Mouse (Mus musculus) C2C12 (cell line): ENCODE data around the gene Trim29. TPM values are rescaled to one million over a fixed set of nuclear protein-coding genes. Genes with fewer than 3 reads are reported as not detected.

ENCODE experiments used
- H3K27me3 ChIP-seq: one replicate; pipeline ENCODE4 v1.6.1; 2011; ENCODE audit not compliant: control insufficient read depth, insufficient read depth, insufficient read length
- H3K36me3 ChIP-seq: one replicate; pipeline ENCODE4 v1.6.1; 2011; ENCODE audit not compliant: control insufficient read depth, insufficient read depth
- H3K4me3 ChIP-seq: one replicate; pipeline ENCODE4 v1.5.1; 2011; ENCODE audit warnings: mild to moderate bottlenecking, control low read depth; ENCODE audit not compliant: poor library complexity, insufficient read depth, severe bottlenecking
- H3K79me2 ChIP-seq: one replicate; pipeline ENCODE4 v1.6.1; 2011; ENCODE audit not compliant: control insufficient read depth, insufficient read depth
- H3K79me3 ChIP-seq: one replicate; pipeline ENCODE4 v1.6.1; 2011; ENCODE audit warnings: low read depth, control low read depth
- H3ac ChIP-seq: one replicate; pipeline ENCODE3; 2011; ENCODE audit warnings: low read depth; ENCODE audit not compliant: control insufficient read depth, insufficient read length
- CEBPB ChIP-seq: IDR thresholded peaks from one replicate; pipeline ENCODE4 v1.6.1; 2011; ENCODE audit warnings: low read depth, mild to moderate bottlenecking, control low read depth, moderate library complexity
- CTCF ChIP-seq: IDR thresholded peaks from one replicate; pipeline ENCODE4 v1.5.1; 2011; ENCODE audit not compliant: control insufficient read depth, insufficient read depth, insufficient read length
- FOSL1 ChIP-seq: IDR thresholded peaks from one replicate; pipeline ENCODE4 v1.8.0; 2011; ENCODE audit warnings: mild to moderate bottlenecking, low read length; ENCODE audit not compliant: poor library complexity, insufficient read depth, severe bottlenecking
- MAX ChIP-seq: IDR thresholded peaks from one replicate; pipeline ENCODE4 v1.6.1; 2011; ENCODE audit warnings: mild to moderate bottlenecking, control low read depth
- MYOD1 ChIP-seq: IDR thresholded peaks from one replicate; pipeline ENCODE4 v1.6.1; 2011; ENCODE audit warnings: low read depth; ENCODE audit not compliant: control insufficient read depth, insufficient read length
- MYOG ChIP-seq: IDR thresholded peaks from one replicate; pipeline ENCODE4 v1.6.1; 2011; ENCODE audit not compliant: control insufficient read depth, insufficient read length; ENCODE audit errors: extremely low read depth
- USF1 ChIP-seq: IDR thresholded peaks from one replicate; pipeline ENCODE4 v1.6.1; 2011; ENCODE audit warnings: low read depth, mild to moderate bottlenecking, control low read depth, moderate library complexity
- polyA plus RNA-seq: library from polyadenylated mRNA; unstranded; fragments of >200 nt; fragmentation: generic; extraction: Trizol; gene quantifications from one replicate; pipeline ENCODE4 v1.2.1, GENCODE M21; 2012; ENCODE audit warnings: missing spikeins

Gene Trim29
- polyA plus RNA-seq, 1 experiment, result 0.02 TPM

DNA sequence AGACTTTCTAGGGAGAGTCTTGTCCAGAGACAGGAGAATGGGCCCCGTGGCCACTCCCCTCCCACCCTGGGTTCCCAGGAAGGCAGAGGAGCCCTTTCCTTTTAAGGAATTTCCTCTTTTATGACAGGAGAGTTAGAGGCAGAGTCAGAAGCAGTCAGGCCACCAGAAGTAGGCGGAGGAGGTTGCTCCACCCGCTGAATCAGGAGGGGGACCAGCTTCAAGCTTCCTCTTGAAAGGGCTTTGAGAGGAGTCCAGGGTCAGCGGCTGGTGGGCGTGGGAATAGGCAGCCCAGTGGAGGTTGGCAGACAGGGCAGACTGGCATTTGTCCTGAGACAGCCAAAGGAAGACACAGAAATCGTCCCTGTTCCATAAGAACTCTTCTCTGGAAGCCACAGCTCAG is 4.8 kb upstream of the Trim29 start:
- no peaks in the 10 kb centered on the region for H3K79me3 ChIP-seq
- no peak overlapping the region for H3ac ChIP-seq
- no peak overlapping the region for H3K4me3 ChIP-seq
- H3K36me3 ChIP-seq, result no peaks in the 10 kb centered on the region
- H3K27me3 ChIP-seq, result peaks cover 5% of the 10 kb centered on the region
- no peak for TF ChIP-seq MYOD1
- TF ChIP-seq FOSL1, result no peak
- TF ChIP-seq MYOG, result no peak
- no peak for TF ChIP-seq CTCF
- TF ChIP-seq MAX, result no peak
- no peak for TF ChIP-seq USF1
- no peak for TF ChIP-seq CEBPB
- H3K79me2 ChIP-seq, result no peaks in the 10 kb centered on the region

DNA sequence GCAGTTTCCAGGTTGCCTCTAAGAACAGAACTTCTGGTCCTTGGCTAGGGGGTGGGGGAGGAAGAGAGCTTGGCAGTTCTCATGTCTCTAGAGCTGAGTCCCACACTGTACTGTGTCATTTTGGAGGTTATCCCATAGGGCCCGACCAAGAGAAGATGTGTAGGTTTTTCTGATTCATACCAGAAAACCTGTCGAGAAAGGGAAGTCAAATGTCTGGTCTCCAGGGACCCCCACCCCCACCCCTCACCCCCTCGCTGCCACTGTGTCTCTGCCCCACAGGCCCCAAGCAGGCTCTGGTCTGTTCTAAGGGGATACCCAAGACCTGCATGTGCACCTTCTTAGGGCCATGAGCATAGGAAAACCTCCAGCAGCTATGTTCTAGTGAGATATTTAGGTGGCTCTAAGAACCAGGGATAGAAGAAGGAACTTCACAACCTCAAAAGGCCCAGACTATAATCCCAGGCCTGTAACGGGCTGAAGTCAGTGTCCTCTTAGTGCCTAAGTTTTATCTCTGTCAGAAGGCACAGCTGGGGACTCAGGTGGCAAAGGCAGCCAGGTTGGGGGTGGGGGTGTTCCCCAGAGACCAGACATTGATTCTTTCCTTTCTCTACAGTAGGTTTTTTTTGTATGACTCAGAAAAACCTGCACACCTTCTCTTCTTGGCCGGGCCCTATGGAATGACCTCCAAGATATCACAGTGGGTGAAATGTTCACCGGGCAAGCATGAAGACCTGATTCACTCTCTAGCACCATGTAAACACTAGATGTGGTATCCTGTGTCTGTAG is 1.4 kb upstream of the Trim29 start:
- TF ChIP-seq CEBPB (no peak), USF1 (no peak), MYOD1 (no peak), MAX (no peak), MYOG (no peak), FOSL1 (no peak), CTCF (no peak)
- Histone ChIP-seq H3K79me2 (no peaks in the 10 kb centered on the region), H3K27me3 (peaks cover 33% of the 10 kb centered on the region), H3ac (no peak overlapping the region), H3K36me3 (no peaks in the 10 kb centered on the region), H3K79me3 (no peaks in the 10 kb centered on the region), H3K4me3 (no peak overlapping the region)

DNA sequence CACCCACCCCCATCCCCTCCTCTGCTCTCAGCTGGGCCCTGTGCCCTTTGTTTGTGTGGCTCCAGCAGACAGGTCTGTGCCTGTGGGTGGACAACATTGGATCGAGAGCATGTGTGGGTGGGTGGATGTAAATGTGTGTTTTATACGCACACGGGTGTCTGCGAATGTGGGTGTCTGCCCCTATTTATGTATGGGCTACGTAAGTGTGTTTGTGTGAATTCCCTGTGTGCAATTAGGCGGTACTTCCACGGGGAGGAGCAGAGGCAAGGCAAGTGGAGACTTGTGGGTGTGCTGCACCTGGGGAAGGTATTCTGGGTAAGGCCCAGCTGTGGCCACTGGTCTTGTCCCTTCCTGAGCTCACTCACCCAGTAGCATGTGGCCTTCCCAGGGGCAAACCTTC is 1.5 kb downstream of the Trim29 start:
- no peak for TF ChIP-seq CTCF
- TF ChIP-seq USF1, result no peak
- no peak for TF ChIP-seq MYOD1
- TF ChIP-seq FOSL1, result no peak
- no peak for TF ChIP-seq MAX
- TF ChIP-seq CEBPB, result no peak
- no peak for TF ChIP-seq MYOG
- no peaks in the 10 kb centered on the region for H3K36me3 ChIP-seq
- no peak overlapping the region for H3K4me3 ChIP-seq
- H3K79me2 ChIP-seq, result no peaks in the 10 kb centered on the region
- no peak overlapping the region for H3ac ChIP-seq
- no peaks in the 10 kb centered on the region for H3K79me3 ChIP-seq
- H3K27me3 ChIP-seq, result peaks cover 36% of the 10 kb centered on the region

DNA sequence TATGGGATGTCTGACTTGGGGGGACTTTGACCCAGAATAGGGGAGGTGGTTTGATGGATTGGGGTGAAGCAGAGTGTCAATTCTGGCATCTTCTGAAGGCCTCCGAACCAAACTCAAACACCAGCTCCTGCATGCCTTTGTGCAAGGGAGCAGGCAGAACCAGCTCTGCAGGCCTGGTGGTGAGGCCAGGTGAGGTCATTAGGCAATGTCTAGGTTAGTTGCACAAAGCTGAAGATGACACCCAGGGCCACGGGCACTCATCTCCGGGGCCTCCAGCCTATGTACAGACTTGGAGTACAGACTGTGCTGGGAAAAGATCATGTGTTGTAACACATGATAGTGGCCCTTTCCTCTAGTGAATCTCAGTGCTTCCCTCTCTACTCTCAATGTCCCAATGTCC is 3.2 kb downstream of the Trim29 start:
- Histone ChIP-seq H3K27me3 (peaks cover 40% of the 10 kb centered on the region), H3K4me3 (no peak overlapping the region), H3K79me2 (no peaks in the 10 kb centered on the region), H3K36me3 (no peaks in the 10 kb centered on the region), H3K79me3 (no peaks in the 10 kb centered on the region), H3ac (no peak overlapping the region)
- TF ChIP-seq MAX (no peak), CTCF (no peak), MYOG (no peak), USF1 (no peak), CEBPB (no peak), MYOD1 (no peak), FOSL1 (no peak)

DNA sequence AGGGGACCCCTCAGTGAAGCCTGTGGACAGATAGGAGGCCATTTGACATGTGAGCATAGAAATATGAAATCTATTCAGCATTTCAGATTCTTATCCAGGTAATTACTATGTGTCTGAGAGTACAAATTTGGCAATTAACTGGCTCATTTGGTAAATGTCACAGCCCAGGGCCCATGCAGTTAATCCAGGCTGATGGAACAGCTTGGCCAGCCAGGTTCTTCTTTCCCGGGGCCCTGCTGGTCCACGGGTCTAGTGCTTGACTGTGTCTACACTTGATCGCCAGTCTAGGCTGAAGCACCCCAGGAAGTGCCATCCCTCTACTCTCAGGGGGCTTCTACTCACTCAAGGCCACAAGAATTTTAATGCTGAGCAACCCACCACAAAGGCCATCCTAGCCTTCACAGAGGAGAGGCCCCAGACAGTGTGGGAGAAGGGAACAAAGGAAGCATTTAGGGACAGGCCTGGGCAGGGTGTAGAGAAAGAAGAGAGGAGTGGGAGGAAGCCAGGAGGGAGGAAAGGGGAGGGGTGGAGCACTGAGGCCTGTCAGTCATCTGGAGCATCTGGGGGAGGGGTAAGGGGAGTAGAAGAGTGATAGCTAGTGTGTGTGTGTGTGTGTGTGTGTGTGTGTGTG is 4.8 kb downstream of the Trim29 start:
- H3K36me3 ChIP-seq, result no peaks in the 10 kb centered on the region
- no peak overlapping the region for H3K4me3 ChIP-seq
- H3ac ChIP-seq, result no peak overlapping the region
- H3K27me3 ChIP-seq, result peaks cover 40% of the 10 kb centered on the region
- no peak for TF ChIP-seq USF1
- no peak for TF ChIP-seq CEBPB
- no peak for TF ChIP-seq MYOD1
- TF ChIP-seq CTCF, result no peak
- no peak for TF ChIP-seq FOSL1
- no peak for TF ChIP-seq MAX
- TF ChIP-seq MYOG, result no peak
- H3K79me2 ChIP-seq, result no peaks in the 10 kb centered on the region
- no peaks in the 10 kb centered on the region for H3K79me3 ChIP-seq

DNA sequence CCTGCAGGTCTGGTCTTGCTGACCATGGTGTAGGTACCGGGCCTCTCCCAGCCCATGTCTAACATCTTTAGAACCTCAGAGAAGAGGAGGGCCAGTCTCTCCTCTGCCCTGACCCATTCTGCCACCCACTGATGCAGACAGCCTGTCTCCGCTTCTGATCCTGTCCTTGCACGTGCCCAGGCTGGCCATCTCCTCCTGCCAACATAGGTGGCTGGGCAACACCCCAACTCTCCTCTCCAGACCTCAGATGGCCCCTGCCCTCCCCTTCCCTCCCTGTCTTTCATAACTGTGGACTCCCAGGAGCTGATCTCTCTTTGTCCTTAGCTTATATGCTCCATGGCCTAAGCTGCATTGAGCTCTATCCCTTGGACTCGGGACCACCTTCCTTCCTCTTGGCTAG is 5.8 kb downstream of the Trim29 start:
- Histone ChIP-seq H3ac (no peak overlapping the region), H3K79me2 (no peaks in the 10 kb centered on the region), H3K4me3 (no peak overlapping the region), H3K27me3 (peaks cover 30% of the 10 kb centered on the region), H3K79me3 (no peaks in the 10 kb centered on the region), H3K36me3 (no peaks in the 10 kb centered on the region)
- TF ChIP-seq USF1 (no peak), MYOD1 (no peak), MAX (no peak), CTCF (no peak), CEBPB (no peak), MYOG (no peak), FOSL1 (no peak)
